Mouse (Mus musculus) neural tube, embryonic 10.5 days (tissue): ENCODE data around the gene U2af1l4.

ENCODE experiments used
- DNase-seq: peaks from one replicate; pipeline ENCODE4 v3.0.0-alpha.2; 2017; ENCODE audit warnings: low spot score; ENCODE audit errors: extremely low spot score

U2af1l4 gene

GRCm38 (mm10) chr7:30608476-30608875 is 45.4 kb downstream of the U2af1l4 start:
- DNase-seq, result no peak

GRCm38 (mm10) chr7:30610043-30610442 is 46.9 kb downstream of the U2af1l4 start:
- DNase-seq, result no peak

DNA sequence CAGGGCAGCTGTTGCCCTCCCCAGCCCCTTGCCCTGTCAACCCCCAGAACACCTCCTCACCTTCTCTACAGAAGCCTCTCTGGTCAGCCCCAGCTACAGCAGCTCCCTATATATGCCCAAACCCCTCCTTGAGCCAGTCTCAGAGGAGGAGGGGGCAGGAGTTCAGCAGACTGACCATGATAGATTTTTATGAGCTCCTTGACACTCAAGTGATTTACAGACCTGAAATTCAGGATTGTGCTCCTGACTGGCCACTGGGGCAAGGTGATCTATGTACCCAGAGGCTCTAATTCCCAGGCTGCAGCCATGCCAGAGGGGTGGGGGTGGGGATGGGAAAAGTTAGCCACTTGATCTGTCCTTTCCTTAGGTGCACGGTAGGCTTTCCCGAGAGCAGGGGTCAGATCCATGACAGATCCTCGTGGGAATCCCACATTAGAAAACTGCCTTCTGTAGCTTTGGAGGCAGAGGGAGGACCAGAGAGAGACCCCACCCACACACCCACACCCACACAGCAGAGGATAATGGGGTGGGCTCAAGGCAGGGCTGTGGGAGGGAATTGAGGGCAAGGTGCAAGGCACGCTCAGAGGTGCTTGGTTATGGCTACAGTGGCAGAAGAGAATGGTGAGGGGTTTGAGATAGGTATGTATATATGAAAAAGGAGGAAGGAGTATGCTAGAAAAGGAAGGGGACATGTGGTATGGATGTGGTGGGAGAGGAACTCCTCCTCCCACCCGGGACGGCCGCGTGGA is 49.7 kb downstream of the U2af1l4 start, which contains the start of gene Upk1a:
Gene Upk1a, minus strand, starts transcription at position 194 of the 749 bp plus-strand sequence.
- no peak for DNase-seq

- peak; percentile 65 for DNase-seq
Measured at GRCm38 (mm10) chr7:30613529-30614112, 50.5 kb downstream of the U2af1l4 start.

DNA sequence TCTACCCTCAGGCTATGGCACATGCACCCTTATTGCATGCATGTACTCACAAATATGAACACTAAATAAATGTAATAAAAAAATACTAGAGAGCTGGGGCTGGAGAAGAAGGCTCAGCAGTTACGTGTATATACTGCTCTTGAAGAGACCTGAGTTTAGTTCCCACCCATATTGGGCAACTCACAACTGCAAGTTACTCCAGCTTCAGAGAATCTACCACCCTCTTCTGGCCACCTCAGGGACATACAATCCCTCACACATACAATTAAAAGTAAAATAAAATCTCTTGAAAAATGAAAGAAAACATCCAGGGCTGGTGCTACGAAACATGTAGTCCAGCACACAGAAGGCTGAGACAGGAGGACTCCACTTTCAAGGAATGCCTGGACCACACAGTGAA is 51.4 kb downstream of the U2af1l4 start:
- DNase-seq, result no peak
